Mouse (Mus musculus): Measurements from ENCODE around the gene Rchy1. TPM values are rescaled to one million over a fixed set of nuclear protein-coding genes. Genes with fewer than 3 reads are reported as not detected.

Gene Rchy1
- polyA plus RNA-seq, 1 experiment from 2014 or later = 32.0 TPM

DNA sequence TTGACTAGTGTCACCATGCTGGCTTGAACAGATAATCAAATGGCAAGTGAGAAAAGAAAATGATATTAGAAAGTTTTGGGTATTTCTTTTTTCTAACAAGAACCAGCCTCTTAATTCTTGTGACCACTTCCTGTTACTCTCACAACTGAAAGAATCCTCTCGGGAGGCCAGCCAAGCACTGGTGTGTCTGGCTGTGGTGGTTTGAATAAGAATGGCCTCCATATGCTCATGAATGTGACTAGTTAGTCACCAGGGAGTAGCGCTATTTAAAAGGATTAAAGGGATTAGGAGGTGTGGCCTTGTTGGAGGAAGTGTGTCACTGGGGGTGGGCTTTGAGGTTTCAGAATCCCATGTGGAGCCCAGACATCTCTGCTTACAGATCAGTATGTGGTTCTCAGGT lies 22.9 kb upstream of the Rchy1 start:
- H3K27me3 ChIP-seq = no peaks in the 10 kb centered on the region
- H3K36me3 ChIP-seq (replicated peaks) = no peaks in the 10 kb centered on the region
- ATAC-seq (ENCODE audit: insufficient read depth) = no peak
- WGBS (ENCODE audit: insufficient replicate concordance) = 49% methylated on average over 2 of the region's 2 CpGs
- no peak overlapping the region for H3K27ac ChIP-seq (replicated peaks)
- H3K4me1 ChIP-seq (replicated peaks) = no peaks in the 10 kb centered on the region
- no peak overlapping the region for H3K9ac ChIP-seq
- H3K4me2 ChIP-seq = no peak overlapping the region
- no peaks in the 10 kb centered on the region for H3K9me3 ChIP-seq (replicated peaks)
- no peak overlapping the region for H3K4me3 ChIP-seq (replicated peaks)

DNA sequence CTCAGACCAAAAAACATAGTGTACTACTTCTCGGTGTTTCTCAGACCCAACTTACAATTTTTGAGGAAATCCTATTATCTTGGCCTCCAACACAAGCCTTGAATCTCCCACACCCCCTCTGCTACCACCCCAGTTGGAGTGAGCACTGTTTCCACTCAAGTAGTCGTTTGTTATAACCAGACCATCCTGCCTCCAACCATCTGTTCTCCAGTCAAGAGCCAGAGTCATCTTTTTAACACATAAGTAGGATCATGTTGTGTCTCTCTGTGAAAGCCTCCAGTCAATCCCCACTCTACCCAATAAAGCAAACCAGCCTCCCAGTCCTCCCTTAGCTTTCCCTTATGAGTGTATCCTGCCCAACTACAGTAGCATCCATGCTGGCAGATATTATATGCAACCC lies 20.6 kb upstream of the Rchy1 start:
- 45% methylated on average over 2 of the region's 2 CpGs for WGBS (ENCODE audit: insufficient replicate concordance)
- no peaks in the 10 kb centered on the region for H3K36me3 ChIP-seq (replicated peaks)
- H3K27me3 ChIP-seq = no peaks in the 10 kb centered on the region
- no peak for ATAC-seq (ENCODE audit: insufficient read depth)
- H3K9ac ChIP-seq = no peak overlapping the region
- H3K4me3 ChIP-seq (replicated peaks) = no peak overlapping the region
- no peaks in the 10 kb centered on the region for H3K9me3 ChIP-seq (replicated peaks)
- H3K4me1 ChIP-seq (replicated peaks) = no peaks in the 10 kb centered on the region
- no peak overlapping the region for H3K27ac ChIP-seq (replicated peaks)
- H3K4me2 ChIP-seq = no peak overlapping the region

DNA sequence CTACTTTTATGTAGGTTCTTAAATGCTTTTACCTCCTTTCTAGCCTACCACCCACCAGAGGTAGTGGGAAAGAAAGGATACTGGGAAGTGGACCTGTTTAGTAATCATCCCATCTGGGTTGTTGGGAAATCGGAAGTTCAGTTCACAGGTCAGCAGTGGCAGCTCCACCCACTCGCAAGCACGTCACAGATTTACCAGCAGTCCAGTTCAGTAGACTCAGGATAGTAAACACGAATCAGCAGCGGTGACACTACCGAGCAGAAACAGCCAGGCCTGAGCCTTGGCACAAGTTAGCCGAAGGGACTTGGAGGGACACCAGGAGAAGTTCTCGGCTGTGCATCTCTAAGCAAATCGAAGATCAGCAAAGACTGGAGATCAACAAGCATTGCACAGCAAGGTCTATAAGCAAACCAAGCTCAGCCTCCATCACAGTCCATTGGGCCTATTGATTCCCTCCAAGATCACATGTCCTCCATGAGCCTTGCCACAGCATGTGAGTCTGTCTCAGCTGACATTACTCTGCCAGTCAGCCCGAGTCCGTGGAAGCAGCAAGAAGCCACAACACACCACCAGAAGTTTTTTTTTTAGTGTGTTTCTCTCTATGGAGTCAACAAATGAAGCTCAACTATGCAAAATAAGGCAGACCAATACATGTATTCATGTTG lies 18.4 kb upstream of the Rchy1 start:
- no peak overlapping the region for H3K4me2 ChIP-seq
- no peak overlapping the region for H3K27ac ChIP-seq (replicated peaks)
- no peaks in the 10 kb centered on the region for H3K36me3 ChIP-seq (replicated peaks)
- peak; percentile 51; the same call in 1 of the 2 replicates for ATAC-seq (ENCODE audit: insufficient read depth)
- no peaks in the 10 kb centered on the region for H3K4me1 ChIP-seq (replicated peaks)
- 76% methylated on average over 11 of the region's 11 CpGs for WGBS (ENCODE audit: insufficient replicate concordance)
- H3K4me3 ChIP-seq (replicated peaks) = no peak overlapping the region
- no peaks in the 10 kb centered on the region for H3K9me3 ChIP-seq (replicated peaks)
- no peaks in the 10 kb centered on the region for H3K27me3 ChIP-seq
- no peak overlapping the region for H3K9ac ChIP-seq

DNA sequence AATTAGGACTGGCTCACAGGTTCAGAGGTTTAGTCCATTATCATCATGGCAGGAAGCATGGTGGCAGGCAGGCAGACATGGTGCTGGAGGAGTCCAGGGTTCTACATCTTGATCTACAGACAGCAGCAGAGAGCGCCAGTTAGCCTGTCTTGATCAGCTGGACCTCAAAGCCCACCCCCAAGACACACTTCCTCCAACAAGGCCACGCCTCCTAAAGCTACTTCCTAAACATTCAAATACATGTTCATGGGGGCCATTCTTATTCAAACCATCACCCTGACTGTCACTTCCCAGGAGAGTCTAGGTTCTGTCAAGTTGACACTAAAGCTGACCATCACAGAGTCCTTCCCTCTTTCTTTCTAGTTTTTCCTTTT lies 14.5 kb upstream of the Rchy1 start:
- no peak overlapping the region for H3K9ac ChIP-seq
- no peak overlapping the region for H3K4me3 ChIP-seq (replicated peaks)
- WGBS (ENCODE audit: insufficient replicate concordance) = 60% methylated on average over 2 of the region's 2 CpGs
- H3K9me3 ChIP-seq (replicated peaks) = no peaks in the 10 kb centered on the region
- no peak overlapping the region for H3K27ac ChIP-seq (replicated peaks)
- H3K27me3 ChIP-seq = no peaks in the 10 kb centered on the region
- ATAC-seq (ENCODE audit: insufficient read depth) = no peak
- H3K4me1 ChIP-seq (replicated peaks) = no peaks in the 10 kb centered on the region
- no peaks in the 10 kb centered on the region for H3K36me3 ChIP-seq (replicated peaks)
- H3K4me2 ChIP-seq = no peak overlapping the region

DNA sequence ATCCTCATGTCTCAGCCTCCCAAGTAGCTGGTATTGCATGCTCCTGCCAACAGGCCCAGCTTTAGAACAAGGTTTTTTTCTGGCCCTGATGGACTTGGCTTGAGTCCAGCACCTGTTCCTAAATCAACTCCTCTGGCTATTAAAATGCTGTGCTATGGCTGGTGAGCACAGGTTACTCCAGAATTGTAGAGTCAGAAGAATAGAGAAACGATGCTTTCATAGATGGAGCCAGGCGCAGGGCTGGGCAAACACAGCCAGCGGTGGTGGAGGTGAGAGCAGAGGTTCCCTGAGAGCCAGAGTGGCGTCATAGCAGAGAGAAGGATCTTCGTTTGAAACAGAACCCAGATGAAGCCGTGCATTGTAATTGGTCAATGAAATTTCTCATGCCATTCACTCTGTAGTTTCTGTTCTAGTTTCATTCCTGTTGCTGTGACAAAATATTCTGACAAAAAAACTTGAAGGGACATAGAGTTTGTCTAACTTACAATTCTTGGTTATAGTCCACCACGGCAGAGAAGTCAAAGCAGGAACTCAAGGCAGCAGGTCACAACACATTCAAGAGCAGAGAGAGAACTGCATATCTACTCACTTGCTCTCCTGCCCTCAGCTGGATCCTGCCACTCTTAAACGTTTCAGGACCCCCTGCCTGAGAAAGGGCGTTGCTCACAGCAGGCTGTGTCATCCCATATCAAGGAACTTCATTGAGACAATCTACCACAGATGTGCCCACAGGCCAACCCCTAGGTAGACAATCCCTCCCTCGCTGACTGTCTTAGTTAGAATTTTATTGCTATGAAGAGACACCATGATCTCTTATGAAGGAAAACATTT lies 13.9 kb upstream of the Rchy1 start:
- 53% methylated on average over 10 of the region's 10 CpGs for WGBS (ENCODE audit: insufficient replicate concordance)
- Histone ChIP-seq H3K4me2 (no peak overlapping the region), H3K4me3 (replicated peaks) (no peak overlapping the region), H3K27ac (replicated peaks) (no peak overlapping the region), H3K9ac (no peak overlapping the region), H3K9me3 (replicated peaks) (no peaks in the 10 kb centered on the region), H3K36me3 (replicated peaks) (no peaks in the 10 kb centered on the region), H3K4me1 (replicated peaks) (no peaks in the 10 kb centered on the region), H3K27me3 (no peaks in the 10 kb centered on the region)
- no peak for ATAC-seq (ENCODE audit: insufficient read depth)

DNA sequence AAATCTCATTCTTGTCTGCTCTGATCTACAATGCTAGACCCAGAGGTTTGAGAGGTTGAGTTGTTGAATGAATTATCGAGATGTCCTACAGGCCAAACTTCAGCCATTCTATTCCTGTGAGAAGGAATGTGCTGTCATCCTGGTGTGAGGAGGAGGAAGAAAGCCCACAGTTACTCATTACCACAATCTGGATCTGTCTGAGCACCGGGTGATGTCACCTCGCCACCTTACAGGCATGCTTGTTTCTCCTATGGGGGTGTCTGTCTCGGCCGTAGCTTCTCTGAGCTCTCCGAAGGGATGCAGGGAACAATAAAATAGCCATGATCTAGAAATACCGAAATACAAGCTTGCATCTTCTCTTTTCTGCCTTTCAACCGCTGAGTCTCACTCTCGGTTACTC lies 12.9 kb upstream of the Rchy1 start:
- WGBS (ENCODE audit: insufficient replicate concordance) = 79% methylated on average over 9 of the region's 9 CpGs
- Histone ChIP-seq H3K36me3 (replicated peaks) (no peaks in the 10 kb centered on the region), H3K27me3 (no peaks in the 10 kb centered on the region), H3K4me3 (replicated peaks) (no peak overlapping the region), H3K4me1 (replicated peaks) (no peaks in the 10 kb centered on the region), H3K9me3 (replicated peaks) (no peaks in the 10 kb centered on the region), H3K4me2 (no peak overlapping the region), H3K27ac (replicated peaks) (no peak overlapping the region), H3K9ac (no peak overlapping the region)
- no peak for ATAC-seq (ENCODE audit: insufficient read depth)

DNA sequence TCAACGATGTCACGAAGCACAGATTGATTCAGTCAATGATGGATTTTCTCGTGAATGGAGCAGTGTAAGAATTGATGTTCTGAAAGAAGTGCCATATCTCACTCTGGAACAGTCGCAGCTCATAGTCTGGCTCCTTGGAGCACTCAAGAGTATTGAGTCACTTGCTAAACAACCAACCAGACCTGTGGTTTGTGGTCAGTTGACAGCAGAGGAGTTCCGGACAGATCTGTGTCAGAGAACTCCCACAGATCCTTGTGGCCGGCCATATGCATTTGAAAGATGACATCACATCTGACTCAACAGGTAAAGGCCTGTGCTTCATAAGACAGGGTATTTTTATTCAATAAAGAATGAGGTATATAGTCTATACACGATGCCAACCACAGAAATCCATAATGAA lies 11.1 kb upstream of the Rchy1 start:
- Histone ChIP-seq H3K27me3 (no peaks in the 10 kb centered on the region), H3K4me2 (no peak overlapping the region), H3K9ac (no peak overlapping the region), H3K9me3 (replicated peaks) (no peaks in the 10 kb centered on the region), H3K4me1 (replicated peaks) (no peaks in the 10 kb centered on the region), H3K36me3 (replicated peaks) (0 out of 2 replicates have a peak, but pooled peaks cover 3% of the 10 kb centered on the region), H3K4me3 (replicated peaks) (no peak overlapping the region), H3K27ac (replicated peaks) (no peak overlapping the region)
- WGBS (ENCODE audit: insufficient replicate concordance) = 50% methylated on average over 7 of the region's 7 CpGs
- ATAC-seq (ENCODE audit: insufficient read depth) = no peak

DNA sequence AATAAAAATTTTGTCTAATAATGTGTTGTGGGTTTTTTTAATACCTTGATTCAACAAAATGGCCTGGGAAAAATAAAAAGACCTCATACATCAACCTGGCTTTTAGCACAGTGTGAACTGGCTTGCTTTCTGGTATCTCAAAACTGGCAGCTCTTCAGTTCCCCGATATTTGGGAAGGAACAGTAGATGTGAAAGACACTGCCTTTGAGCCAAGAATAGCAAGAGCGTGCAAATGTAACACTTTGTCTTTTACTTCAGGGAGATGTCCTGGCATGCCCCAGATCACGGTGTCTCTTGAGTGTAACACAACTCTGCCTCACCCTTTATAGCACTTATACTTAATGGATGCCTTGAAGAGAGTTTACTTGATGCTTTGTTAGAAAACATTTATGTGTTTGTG lies 9.2 kb upstream of the Rchy1 start:
- no peaks in the 10 kb centered on the region for H3K9me3 ChIP-seq (replicated peaks)
- no peak overlapping the region for H3K9ac ChIP-seq
- no peak for ATAC-seq (ENCODE audit: insufficient read depth)
- 0 out of 2 replicates have a peak, but pooled peaks cover 5% of the 10 kb centered on the region for H3K36me3 ChIP-seq (replicated peaks)
- no peak overlapping the region for H3K27ac ChIP-seq (replicated peaks)
- 78% methylated on average over 3 of the region's 3 CpGs for whole genome bisulfite sequencing (ENCODE audit: insufficient replicate concordance)
- H3K27me3 ChIP-seq = no peaks in the 10 kb centered on the region
- H3K4me1 ChIP-seq (replicated peaks) = no peaks in the 10 kb centered on the region
- H3K4me2 ChIP-seq = no peak overlapping the region
- no peak overlapping the region for H3K4me3 ChIP-seq (replicated peaks)

DNA sequence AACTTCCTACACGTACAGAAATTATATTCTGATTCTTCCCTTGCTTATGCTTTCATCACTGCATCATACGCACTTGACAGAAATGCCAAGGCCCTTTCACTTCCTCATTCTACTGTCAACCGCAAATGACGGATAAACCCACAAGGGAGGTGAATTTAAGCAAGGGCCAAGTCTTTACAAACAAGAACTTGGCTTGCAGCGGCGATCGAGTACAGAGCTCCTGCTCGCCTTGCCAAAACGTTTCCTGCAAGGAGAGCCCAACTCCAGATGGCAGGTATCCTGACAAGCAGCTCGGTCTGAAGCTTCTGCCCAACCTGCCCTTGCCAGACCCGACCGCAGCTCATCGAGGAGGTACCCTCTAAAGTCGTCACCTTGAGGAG lies 619 bp downstream of the Rchy1 start:
- peaks cover 53% of the 10 kb centered on the region for H3K4me1 ChIP-seq (replicated peaks)
- H3K9ac ChIP-seq = peak overlapping the region; percentile 81
- WGBS (ENCODE audit: insufficient replicate concordance) = 0% methylated on average over 14 of the region's 14 CpGs
- H3K27ac ChIP-seq (replicated peaks) = peak overlapping the region; percentile 98
- 0 out of 2 replicates have a peak, but pooled peaks have one; percentile 2 for ATAC-seq (ENCODE audit: insufficient read depth)
- H3K4me3 ChIP-seq (replicated peaks) = peak overlapping the region; percentile 75
- peaks cover 9% of the 10 kb centered on the region for H3K36me3 ChIP-seq (replicated peaks)
- peak overlapping the region; percentile 76 for H3K4me2 ChIP-seq
- no peaks in the 10 kb centered on the region for H3K9me3 ChIP-seq (replicated peaks)
- no peaks in the 10 kb centered on the region for H3K27me3 ChIP-seq

DNA sequence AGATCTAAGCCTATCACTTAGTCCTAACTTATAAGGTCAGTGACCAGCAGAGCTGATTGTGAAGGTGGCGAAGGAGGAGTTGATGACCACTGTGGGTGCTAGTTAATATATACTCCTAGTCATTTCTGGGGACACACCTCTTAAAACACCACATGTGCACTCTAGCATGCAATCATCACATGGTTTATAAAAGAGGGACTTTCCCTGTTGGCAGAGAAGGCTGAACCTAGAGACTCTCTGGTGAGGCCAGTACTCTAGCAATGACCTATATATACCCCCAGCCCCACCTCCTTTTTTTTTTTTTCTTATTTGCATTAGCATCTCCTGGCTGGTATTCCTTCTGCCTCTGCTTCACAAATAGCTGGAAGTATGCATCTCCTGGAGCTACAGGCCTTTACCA lies 1.5 kb downstream of the Rchy1 start:
- H3K9me3 ChIP-seq (replicated peaks) = no peaks in the 10 kb centered on the region
- peak overlapping the region; percentile 75 for H3K4me3 ChIP-seq (replicated peaks)
- peak overlapping the region; percentile 98 for H3K27ac ChIP-seq (replicated peaks)
- peaks cover 57% of the 10 kb centered on the region for H3K4me1 ChIP-seq (replicated peaks)
- H3K36me3 ChIP-seq (replicated peaks) = peaks cover 17% of the 10 kb centered on the region
- peak overlapping the region; percentile 81 for H3K9ac ChIP-seq
- no peaks in the 10 kb centered on the region for H3K27me3 ChIP-seq
- 49% methylated on average over 1 of the region's 1 CpGs for WGBS (ENCODE audit: insufficient replicate concordance)
- no peak for ATAC-seq (ENCODE audit: insufficient read depth)
- peak overlapping the region; percentile 76 for H3K4me2 ChIP-seq

DNA sequence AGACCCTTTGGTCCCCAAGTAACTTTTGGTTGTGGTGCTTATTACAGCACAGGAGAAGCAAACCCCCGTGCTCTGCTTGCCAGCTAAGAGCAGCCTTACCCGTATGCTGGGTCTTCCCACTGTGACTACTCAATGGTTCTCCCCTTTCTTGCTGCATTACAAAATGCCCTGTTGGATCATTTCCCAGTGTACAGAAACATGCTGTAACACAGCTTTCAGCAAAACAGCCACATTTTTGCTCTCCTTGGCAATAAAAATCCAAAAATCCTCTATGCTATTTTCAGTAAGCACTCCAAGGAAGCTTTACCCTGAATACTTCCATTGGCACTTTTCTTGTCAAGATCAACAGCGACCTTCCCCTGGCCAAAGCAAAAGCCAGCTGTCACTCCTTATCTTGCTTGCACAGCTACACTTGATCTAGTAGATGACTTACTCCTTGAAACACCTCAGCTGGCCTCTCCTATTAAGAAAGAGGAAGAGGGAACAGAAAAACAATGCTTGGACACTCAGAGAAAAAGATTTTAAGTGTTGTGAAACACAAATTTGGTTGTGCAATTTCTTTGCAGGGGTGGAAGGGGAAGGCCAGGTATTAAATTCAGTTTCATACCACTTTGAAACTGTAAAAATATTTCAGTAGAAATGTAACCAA lies 2.1 kb downstream of the Rchy1 start:
- WGBS (ENCODE audit: insufficient replicate concordance) = 11% methylated on average over 3 of the region's 3 CpGs

More for the DNA sequence above, 2.1 kb downstream of the Rchy1 start:
- peak; percentile 53 for ATAC-seq (ENCODE audit: insufficient read depth)
- Histone ChIP-seq H3K4me2 (peak overlapping the region; percentile 76), H3K4me1 (replicated peaks) (peaks cover 57% of the 10 kb centered on the region), H3K9me3 (replicated peaks) (no peaks in the 10 kb centered on the region), H3K27ac (replicated peaks) (peak overlapping the region; percentile 98), H3K36me3 (replicated peaks) (peaks cover 20% of the 10 kb centered on the region), H3K4me3 (replicated peaks) (peak overlapping the region; percentile 75), H3K27me3 (no peaks in the 10 kb centered on the region), H3K9ac (peak overlapping the region; percentile 81)

All from liver, embryonic 15.5 days (tissue).